ENCODE assay signal across 10 mouse cellular contexts in the genomic region with DNA sequence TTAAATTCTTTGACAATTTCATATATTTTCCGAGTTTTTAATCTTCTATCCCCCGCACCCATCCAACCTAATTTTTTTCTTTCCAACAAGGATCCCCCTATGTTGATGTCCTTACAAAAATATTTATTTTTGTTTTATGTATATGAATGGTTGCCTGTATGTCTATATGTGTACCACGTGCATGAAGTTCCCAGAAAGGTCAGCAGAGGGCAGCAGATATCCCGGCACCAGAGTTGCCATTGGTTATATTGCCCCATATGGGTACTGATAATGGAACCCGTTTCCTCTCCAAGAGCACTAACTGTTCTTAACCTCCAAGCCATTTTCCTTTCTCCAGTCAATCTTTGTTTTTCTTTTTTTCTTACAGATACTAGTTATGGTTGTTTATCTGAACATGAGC.
DNase-seq lines count a peak whose midpoint lies in the region; TF ChIP-seq lines count a peak whose summit lies in the region.
"Had no signal": no experiment of that assay in that cellular context is flagged by ENCODE, and none has a peak within 500 bp of the region (broad histone marks: within the 10 kb centered on the region; RNA-seq: fewer than 3 reads in every experiment).

No protein-coding gene starts in this region.

- H3K27me3 ChIP-seq in ES-Bruce4 (ENCODE audit: control insufficient read depth, insufficient read depth, low read length, poor library complexity, severe bottlenecking): no peaks in the 10 kb centered on the region; the same call in 1 of the 2 replicates
- H3K27me3 ChIP-seq: forebrain, embryonic 12.5 days; heart, embryonic 15.5 days had no signal

- intact Hi-C loops in left cerebral cortex, adult 2 months (cut with DNase I): no loop called here

- no peaks in the 10 kb centered on the region for H3K9me3 ChIP-seq in ES-Bruce4 (replicated peaks; ENCODE audit: control insufficient read depth, insufficient read depth, low read length, poor library complexity, severe bottlenecking)
- H3K9me3 ChIP-seq: forebrain, embryonic 12.5 days; heart, embryonic 15.5 days had no signal

- H3K9ac ChIP-seq in ES-Bruce4 (ENCODE audit: low read depth, poor library complexity, severe bottlenecking): no peak overlapping the region
- H3K9ac ChIP-seq: forebrain, embryonic 12.5 days; heart, embryonic 15.5 days had no signal

- H3K4me1 ChIP-seq in ES-Bruce4 (ENCODE audit: control insufficient read depth, insufficient read depth, low read length): no peaks in the 10 kb centered on the region
- H3K4me1 ChIP-seq: forebrain, embryonic 12.5 days; heart, embryonic 15.5 days had no signal

- H3K4me3 ChIP-seq in left cerebral cortex, adult 2 months: no peak overlapping the region
- H3K4me3 ChIP-seq in ES-Bruce4 (ENCODE audit: low read depth, low read length): no peak overlapping the region
- H3K4me3 ChIP-seq: forebrain, embryonic 12.5 days; heart, embryonic 15.5 days had no signal

- H3K27ac ChIP-seq in left cerebral cortex, adult 2 months: no peak overlapping the region; the same call in 1 of the 2 replicates
- no peak overlapping the region for H3K27ac ChIP-seq in ES-Bruce4 (ENCODE audit: insufficient read depth, low read length)
- H3K27ac ChIP-seq: forebrain, embryonic 12.5 days; heart, embryonic 15.5 days had no signal

- peak; percentile 44 for TF ChIP-seq CTCF in left cerebral cortex, adult 2 months (IDR thresholded peaks at IDR 0.05)
- TF ChIP-seq CTCF in ES-Bruce4 (IDR thresholded peaks at IDR 0.05; ENCODE audit: low read depth, low read length): peak; percentile 28

- no peak for TF ChIP-seq POLR2A in ES-Bruce4 (IDR thresholded peaks at IDR 0.05; ENCODE audit: insufficient read depth, low read length)

- no peak for DNase-seq in left cerebral cortex, adult 2 months (ENCODE audit: extremely low spot score in 1 of 2, low spot score in 2 of 2)
- no peak for DNase-seq in left cerebral cortex, adult 18-20 months (ENCODE audit: low spot score in 2 of 2)
- DNase-seq in R1 (ENCODE audit: low read depth, low spot score): peak; percentile 50
- peak; percentile 37 for DNase-seq in naive thymus-derived CD4-positive, alpha-beta T cell, adult 2 months (ENCODE audit: low read depth)
- no peak for DNase-seq in Muller cell, postnatal 12 days (ENCODE audit: inconsistent ontology term)
- no peak for DNase-seq in right cerebral cortex, postnatal 10 days (ENCODE audit: low spot score in 2 of 2)
- DNase-seq: kidney, adult 9 months had no signal

- H3K36me3 ChIP-seq in ES-Bruce4 (ENCODE audit: control insufficient read depth, insufficient read depth, low read length, poor library complexity, severe bottlenecking): no peaks in the 10 kb centered on the region
- H3K36me3 ChIP-seq: forebrain, embryonic 12.5 days; heart, embryonic 15.5 days had no signal

- no peak for TF ChIP-seq EP300 in ES-Bruce4 (IDR thresholded peaks at IDR 0.05; ENCODE audit: insufficient read depth, low read depth, low read length)

Comparison
In these comparisons a context has a peak if more than half of its experiments do, and no peak if none do; other contexts are left out.
1. DNase-seq: peak in R1 (single experiment) and naive thymus-derived CD4-positive, alpha-beta T cell, adult 2 months (single experiment); none in left cerebral cortex, adult 2 months (0 of 2), left cerebral cortex, adult 18-20 months (0 of 2), Muller cell, postnatal 12 days (single experiment) and right cerebral cortex, postnatal 10 days (0 of 2).